Mouse (Mus musculus) heart, adult 9 months (tissue): ENCODE data around the gene Nat9.
A peak's percentile ranks its signal among the peaks of the same experiment; 100 is the strongest.

ENCODE experiments used
- DNase-seq, 2 experiments: peaks; one replicate each; pipeline ENCODE4 v3.0.0; 2022; ENCODE audit warnings: low spot score in 2 of 2

The Nat9 gene

DNA sequence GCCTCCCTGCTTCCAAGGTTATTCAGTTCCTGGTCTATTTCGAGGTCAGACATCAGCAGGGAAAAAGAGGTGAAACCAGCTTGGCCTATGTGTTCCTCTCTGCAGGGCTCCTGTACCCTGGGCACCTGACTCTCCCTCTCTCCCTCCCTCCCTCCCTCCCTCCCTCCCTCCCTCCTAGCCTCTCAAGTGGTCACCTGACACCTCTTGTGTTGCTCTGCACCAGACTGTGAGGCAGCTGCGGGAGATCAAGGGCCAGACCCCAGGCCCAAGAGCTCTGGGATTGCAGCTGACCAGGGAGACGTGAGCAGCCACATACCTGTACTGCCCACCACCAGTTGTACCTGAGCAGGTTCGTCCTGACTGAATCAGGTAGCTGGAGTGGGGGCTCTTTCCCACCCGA lies 27.5 kb upstream of the Nat9 start:
- DNase-seq = no peak

DNA sequence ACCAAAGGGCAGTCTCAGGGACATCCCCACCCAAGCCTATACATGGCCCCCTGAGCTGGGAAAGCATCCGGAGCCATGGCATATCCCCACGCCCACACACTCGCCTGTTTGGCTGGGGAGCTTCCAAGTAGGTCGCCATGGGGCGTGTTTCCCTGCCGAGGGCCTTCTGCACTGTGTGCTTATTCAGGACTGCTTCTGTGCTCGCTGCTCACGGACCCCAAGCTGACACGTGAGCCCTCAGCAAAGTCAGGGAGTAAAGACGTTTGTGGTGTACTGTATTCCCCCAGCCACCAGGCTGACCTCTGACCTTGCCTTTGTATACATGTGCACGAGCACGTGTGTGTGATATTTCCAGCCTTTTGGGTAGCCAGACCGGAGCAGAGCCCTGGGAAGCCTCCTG lies 24.5 kb upstream of the Nat9 start:
- no peak for DNase-seq

- DNase-seq = no peak
These were observed 22.3 kb upstream of the Nat9 start for GRCm38 (mm10) chr11:115209958-115210357.

DNA sequence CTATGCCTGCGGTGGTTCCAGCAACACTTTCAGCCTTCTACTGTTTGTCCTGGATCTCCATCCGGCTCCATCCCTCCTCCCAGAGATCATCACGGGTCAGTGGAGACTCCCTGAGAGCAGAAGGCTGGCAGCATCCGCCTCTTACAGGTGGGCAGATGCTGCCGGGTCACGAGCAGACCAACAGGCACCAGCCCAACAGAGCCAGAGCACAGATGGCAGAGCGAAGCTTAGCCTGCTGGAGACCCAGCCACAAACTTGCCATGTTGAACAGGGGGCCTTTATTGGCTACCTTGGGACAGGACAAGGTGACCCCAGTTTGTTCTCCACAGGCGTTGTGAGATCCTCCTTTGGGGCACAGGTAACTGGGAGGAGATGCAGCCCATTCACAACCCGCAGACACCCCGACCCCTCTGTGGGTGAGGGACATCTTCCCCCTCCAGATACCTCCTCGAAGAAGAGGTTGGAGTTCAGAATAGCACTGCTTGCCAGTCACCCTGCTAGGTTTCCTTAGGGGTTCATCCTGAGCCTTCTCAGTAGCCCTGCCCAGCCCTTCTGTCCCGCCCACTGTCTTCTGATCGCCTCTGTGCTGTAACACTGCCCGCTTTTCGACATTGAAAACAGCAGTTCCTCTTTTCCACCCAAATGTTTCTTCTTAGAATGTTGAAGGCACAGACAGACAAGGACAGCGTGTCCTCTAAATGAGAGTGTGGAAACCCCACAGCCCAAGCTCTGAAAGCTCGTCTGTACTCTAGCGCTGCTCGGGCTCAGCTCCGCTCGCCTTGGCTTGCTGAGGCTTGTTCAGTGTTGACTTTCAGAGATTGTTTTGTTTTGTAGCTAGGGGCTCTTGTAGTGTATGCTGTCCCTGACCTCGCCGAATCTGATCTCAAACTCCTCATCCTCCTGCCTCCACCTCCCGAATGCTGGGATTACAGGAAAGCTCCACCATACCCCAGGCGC lies 21.4 kb upstream of the Nat9 start:
- no peak for DNase-seq

DNA sequence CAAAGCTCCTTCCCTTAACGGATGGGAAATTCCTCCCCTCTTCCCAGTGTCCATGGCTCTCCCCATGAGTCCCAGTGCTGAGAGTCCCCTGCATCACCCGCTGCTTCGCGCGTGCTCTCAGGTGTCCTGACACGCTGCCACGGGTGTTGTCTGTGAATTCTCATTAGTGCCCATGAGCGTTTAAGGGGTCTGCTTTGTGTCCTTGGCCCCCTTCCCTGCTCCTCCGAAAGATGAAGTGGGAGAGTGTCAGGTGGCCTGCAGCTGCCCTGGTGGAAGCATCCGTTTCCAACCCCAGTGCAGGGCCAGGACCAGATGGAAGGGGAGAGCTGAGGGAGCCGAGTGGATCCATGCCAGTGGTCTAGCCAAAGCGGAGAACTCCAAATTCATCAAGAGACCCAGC lies 20.5 kb upstream of the Nat9 start:
- DNase-seq = no peak

DNA sequence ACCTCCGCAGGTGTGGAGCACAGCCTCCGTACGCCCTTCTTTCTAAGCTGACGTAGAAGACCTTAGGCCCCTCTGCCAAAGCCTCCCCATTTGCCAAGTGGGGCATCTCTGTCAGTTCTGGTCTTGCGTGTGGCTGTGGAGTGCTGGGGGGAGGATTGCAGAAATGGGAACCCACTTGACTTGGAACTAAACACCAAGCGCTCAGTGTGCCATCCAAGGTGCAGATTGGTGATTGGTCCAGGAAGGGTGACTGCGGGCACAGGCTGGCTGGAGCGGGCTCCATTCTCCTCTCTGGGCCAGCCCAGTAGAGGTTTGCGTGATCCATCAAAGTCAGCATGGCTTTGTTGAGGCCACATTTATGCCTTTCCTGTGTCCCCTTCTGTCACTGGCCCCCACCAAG lies 15.1 kb upstream of the Nat9 start:
- DNase-seq = no peak

- peak; percentile 56 to 71 for DNase-seq
These were observed 14.7 kb upstream of the Nat9 start for GRCm38 (mm10) chr11:115202316-115202715.

DNA sequence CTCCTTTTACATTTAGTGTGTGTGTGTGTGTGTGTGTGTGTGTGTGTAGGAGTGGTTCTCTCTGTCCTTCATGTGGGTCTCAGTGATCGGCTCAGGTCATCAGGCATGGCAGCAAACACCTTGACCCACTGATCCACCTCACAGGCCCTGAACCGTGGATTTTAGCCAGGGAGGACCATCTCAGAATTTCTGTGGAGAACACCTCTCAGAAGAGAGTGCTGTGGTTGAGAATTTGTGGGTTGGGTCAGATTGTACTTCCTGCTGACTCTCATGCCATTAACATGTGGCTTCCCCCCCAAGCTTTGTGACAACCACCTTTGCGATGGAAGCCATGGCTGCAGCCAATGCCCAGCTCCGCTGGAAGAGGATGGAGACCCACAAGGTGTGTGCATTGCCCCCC lies 12.9 kb upstream of the Nat9 start:
- no peak for DNase-seq

DNA sequence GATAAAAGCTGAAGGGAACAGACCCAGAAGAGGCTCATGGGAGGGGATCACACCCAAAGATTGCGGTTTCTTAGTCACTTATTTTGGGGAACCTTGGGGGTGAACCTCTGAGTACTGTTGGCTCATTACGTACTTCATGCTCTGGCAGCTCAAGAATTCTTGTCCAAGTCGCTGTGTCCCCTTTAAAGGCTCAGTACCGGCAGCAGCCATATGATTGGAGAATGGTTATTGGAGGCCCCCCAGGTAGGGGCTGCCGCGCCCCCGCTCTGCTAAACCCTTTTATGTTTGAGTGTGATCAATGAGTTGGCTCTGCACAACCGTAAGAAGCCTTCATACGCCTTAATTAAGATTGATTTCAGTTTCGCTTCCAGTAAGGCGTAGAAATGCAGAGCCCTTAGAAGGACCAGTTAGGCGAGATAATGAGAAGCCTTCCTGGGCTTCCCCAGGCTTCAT lies 11.3 kb upstream of the Nat9 start:
- no peak for DNase-seq

GRCm38 (mm10) chr11:115197558-115197957 lies 9.9 kb upstream of the Nat9 start:
- DNase-seq = no peak

- no peak for DNase-seq
These were observed 8.3 kb upstream of the Nat9 start for GRCm38 (mm10) chr11:115195933-115196332.

- DNase-seq = no peak
These were observed 7.0 kb upstream of the Nat9 start for GRCm38 (mm10) chr11:115194693-115195092.

DNA sequence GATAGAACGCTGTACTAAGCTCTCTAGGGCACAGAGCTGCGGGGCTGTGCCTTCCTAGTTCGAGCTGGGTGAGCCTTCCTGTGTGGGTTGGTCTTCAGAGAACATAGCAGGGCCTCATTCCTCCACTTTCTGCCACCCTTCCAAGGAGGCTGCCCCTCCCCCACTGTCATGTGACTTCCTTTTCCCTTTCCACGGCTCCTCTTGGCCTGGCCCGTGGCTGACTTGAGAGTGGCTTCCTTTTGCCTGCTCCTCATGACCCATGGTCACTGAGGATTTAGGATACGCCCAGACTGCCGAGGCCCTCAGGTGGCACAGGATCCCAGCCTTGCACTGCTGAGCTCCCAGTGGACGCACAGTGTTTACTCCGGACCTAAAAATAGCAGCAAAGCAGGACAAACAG lies 4.5 kb upstream of the Nat9 start:
- peak; percentile 63 to 72 for DNase-seq

- no peak for DNase-seq
These were observed 1.6 kb upstream of the Nat9 start for GRCm38 (mm10) chr11:115189304-115189703.

DNA sequence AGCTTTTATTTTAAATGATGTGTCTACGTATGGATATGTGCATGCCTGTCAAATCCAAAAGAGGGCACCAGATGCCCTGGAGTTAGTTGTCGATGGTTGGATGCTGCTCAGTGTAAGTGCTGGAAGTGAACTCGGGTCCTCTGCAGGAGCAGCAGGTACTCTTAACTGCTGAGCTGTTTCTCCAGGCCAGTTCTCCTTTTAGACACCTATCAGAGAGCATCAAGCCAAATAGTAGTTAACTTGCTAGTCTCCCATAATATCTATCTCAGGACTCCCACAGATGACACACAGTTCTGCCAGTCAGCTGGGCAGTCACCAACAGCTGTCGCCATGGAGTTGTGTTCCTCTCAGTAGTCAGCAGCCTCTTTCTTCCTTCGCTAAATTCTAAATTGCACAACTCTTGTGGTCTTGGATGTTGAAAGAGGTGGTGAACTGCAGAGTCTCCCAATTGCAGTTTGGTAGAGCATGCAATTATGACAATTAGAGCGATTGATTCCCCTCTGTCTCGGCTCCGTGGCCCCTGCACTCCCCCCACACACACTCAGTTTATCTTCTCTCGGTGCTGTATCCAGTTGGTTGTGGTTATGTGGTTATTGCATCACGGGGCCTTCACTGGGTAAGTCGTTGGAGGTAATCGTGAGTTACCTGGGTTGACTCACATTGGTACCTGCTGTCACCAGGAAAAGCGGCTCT lies 1.0 kb upstream of the Nat9 start:
- no peak for DNase-seq

DNA sequence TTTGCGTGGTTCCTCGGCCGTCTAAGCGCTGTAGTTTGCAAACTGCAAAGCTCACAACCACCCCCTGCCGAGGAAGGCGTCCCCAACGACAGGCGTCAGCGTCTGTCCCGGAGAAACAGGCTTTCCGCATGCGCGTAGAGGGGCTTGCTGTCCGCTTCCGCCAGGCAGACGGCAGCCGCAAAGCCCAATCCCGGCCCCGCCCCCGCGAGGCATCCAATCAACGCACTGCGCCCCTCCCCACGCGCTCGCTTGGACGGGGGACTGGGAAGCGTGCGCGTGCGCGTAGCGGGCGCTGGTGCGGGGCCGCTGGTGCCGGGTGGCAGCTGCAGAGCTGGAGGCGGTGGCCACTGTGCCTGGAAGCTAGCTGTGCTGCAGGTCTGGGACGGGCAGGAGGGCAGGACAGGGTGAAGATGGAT lies 427 bp downstream of the Nat9 start, which contains the start of gene Tmem104:
Gene Tmem104, plus strand, starts transcription at position 264 of the 416 bp plus-strand sequence.
- peak; percentile 99 for DNase-seq

DNA sequence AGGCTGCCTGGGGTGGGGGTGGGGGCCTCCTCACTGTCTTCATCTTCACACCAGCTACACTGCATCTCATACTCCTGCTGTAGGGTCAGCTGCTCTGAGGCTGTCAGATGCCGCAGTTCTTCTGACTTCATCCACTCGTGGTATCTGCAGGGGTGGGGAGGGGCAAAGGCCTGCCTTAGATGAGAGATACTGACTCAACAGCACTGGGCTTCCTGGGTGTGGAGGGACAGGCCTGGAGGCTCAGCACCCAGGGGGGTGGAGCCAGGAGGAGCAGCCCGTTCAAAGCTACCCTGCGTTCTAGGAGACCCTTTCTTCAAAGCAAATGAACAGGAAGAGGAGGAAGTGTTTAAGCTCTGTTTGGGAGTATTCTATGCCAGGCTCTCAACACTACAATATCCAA lies 2.7 kb downstream of the Nat9 start:
- DNase-seq = no peak

- peak in 1 of 2 experiments; percentile 72 for DNase-seq
These were observed 5.6 kb downstream of the Nat9 start for GRCm38 (mm10) chr11:115181913-115182638.

DNA sequence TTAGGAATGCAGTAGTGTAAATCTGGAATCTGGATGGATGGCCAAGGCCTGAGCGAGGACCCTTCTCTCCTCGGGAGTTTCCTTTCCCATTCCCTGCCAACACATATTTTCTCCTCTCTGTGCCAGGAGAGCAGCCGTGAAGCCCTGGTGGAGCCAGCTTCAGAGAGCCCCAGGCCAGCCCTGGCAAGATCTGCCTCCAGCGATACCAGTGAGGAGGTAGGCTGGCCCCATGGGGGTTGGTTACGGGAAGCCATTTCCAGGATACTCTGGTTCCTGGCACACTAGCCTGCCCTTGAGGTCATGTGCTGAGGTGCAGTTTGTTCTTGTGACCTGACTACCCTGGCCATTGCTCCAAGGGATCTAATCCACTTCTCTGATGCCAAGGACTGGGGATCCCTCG lies 7.8 kb downstream of the Nat9 start:
- no peak for DNase-seq

DNA sequence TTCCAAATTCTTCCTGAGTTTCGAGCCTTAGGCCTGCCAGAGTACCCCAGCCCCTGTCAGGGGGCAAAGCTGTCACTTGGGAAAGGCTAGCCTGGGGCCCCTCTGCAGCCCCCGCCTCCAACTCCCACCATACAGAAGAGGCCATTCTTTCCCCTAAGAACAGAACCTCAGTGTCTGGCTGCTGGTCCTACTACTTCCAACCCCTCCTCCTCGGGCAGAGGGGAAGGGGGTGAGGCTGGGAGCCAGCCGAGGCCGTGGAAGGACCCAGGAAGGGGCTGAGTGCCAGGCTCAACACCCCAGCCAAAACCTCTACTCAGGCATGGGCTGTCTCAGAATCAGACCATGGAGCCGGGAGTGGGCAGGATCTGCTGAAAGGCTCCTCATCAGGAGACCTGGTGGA lies 8.5 kb downstream of the Nat9 start:
- DNase-seq = no peak

GRCm38 (mm10) chr11:115178766-115179165 lies 8.9 kb downstream of the Nat9 start:
- no peak for DNase-seq

GRCm38 (mm10) chr11:115177559-115178195 lies 10.0 kb downstream of the Nat9 start:
- no peak for DNase-seq
